Mouse (Mus musculus) heart, postnatal 0 days (tissue): ENCODE results near the gene Baz2b. TPM values are rescaled to one million over a fixed set of nuclear protein-coding genes. Genes with fewer than 3 reads are reported as not detected.

Experiments
- ATAC-seq: fragments of 200-750 bp; cut with Nextera tagmentation; 2 replicates; pipeline ENCODE4 v1.8.0; 2017; ENCODE audit warnings: low read depth, moderate number of reproducible peaks, moderate library complexity; ENCODE audit not compliant: insufficient read depth
- DNase-seq: peaks from one replicate; pipeline ENCODE4 v3.0.0-alpha.2; 2016; ENCODE audit warnings: low spot score
- H3K27ac ChIP-seq: fragments of 300-500 bp; sonication (generic); 2 replicates; pipeline ENCODE4 v1.5.1; 2014; ENCODE audit warnings: low read depth, mild to moderate bottlenecking
- H3K27me3 ChIP-seq: fragments of 300-500 bp; sonication (generic); 2 replicates; pipeline ENCODE4 v1.6.1; 2014; ENCODE audit warnings: low read length, mixed read lengths; ENCODE audit not compliant: control insufficient read depth, insufficient read depth
- H3K36me3 ChIP-seq: fragments of 300-500 bp; sonication (generic); replicated peaks from 2 replicates; pipeline ENCODE4 v1.6.1; 2014; ENCODE audit warnings: low read length, mixed read lengths; ENCODE audit not compliant: control insufficient read depth, insufficient read depth
- H3K4me1 ChIP-seq: fragments of 300-500 bp; sonication (generic); 2 replicates; pipeline ENCODE4 v1.6.1; 2014; ENCODE audit warnings: antibody characterized with exemption; ENCODE audit not compliant: control insufficient read depth, insufficient read depth
- H3K4me2 ChIP-seq: fragments of 300-500 bp; sonication (generic); 2 replicates; pipeline ENCODE4 v1.6.1; 2014; ENCODE audit warnings: low read depth, mild to moderate bottlenecking, low read length, moderate library complexity
- H3K4me3 ChIP-seq: fragments of 300-500 bp; sonication (generic); 2 replicates; pipeline ENCODE4 v1.5.1; 2014; ENCODE audit warnings: low read depth, low read length
- H3K9ac ChIP-seq: fragments of 300-500 bp; sonication (generic); replicated peaks from 2 replicates; pipeline ENCODE4 v1.6.1; 2014; ENCODE audit warnings: low read depth, low read length, mixed read lengths
- H3K9me3 ChIP-seq: fragments of 300-500 bp; sonication (generic); replicated peaks from 2 replicates; pipeline ENCODE4 v1.6.1; 2016; ENCODE audit warnings: low read length; ENCODE audit not compliant: control insufficient read depth
- CTCF ChIP-seq: IDR thresholded peaks from 2 replicates; pipeline ENCODE4 v1.5.1; 2016; ENCODE audit warnings: antibody characterized with exemption, control low read depth, low read depth
- EP300 ChIP-seq: IDR thresholded peaks from 2 replicates; pipeline ENCODE4 v1.6.1; 2016; ENCODE audit warnings: antibody characterized with exemption, low read depth
- WGBS: fragments of 180-500 bp; shearing (Covaris S2); extraction: QIAGEN DNeasy Blood & Tissue Kit; methylation state at CpG from one replicate; pipeline ENCODE4 v1.1.7; 2014; 5-methylcytosine and 5-hydroxymethylcytosine counted together
- polyA plus RNA-seq: library from polyadenylated mRNA; unstranded; fragments of >200 nt; fragmentation: Nextera tagmentation; extraction: Ambion mirVana; gene quantifications from 2 replicates; pipeline ENCODE4 v1.2.1, GENCODE M21; 2015
- total RNA-seq: library from RNA; depleted of rRNA; stranded (reverse); fragments of >200 nt; gene quantifications from 2 replicates; pipeline ENCODE4 v1.2.3, GENCODE M21; 2014; ENCODE audit warnings: low replicate concordance

Gene Baz2b
- total and polyA plus RNA-seq, 2 experiments from 2014 or later, result 40.3 to 46.2 TPM

DNA sequence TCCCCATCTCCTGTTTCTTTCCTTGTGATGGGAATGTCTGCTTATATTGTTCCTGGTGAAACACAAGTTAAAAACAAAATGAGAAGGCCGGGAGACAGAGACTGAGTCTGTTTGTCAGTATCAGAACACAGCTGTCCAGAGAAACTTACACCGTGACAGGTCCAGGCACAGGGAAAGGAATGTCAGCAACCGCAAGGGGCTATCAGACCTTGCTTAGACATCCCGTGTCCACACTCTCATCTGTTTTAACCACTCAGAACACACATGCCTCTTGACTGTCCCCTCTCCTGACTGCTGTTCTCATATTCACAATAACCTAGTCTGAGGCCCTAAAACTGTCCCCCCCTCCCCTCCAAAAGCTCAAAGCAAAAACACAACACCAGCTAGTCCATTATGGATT lies 247.1 kb downstream of the Baz2b start:
- peak overlapping the region; percentile 51 for H3K27ac ChIP-seq
- no peak overlapping the region for H3K9ac ChIP-seq
- no peaks in the 10 kb centered on the region for H3K9me3 ChIP-seq
- H3K4me1 ChIP-seq, result peaks cover 27% of the 10 kb centered on the region
- H3K27me3 ChIP-seq, result no peaks in the 10 kb centered on the region
- no peak for TF ChIP-seq EP300
- ATAC-seq (0 out of 2 replicates have a peak, but pooled peaks have one; percentile 33), DNase-seq (no peak)
- peaks cover 31% of the 10 kb centered on the region for H3K36me3 ChIP-seq
- H3K4me3 ChIP-seq, result no peak overlapping the region
- no peak overlapping the region for H3K4me2 ChIP-seq
- 34% methylated on average over 4 of the region's 4 CpGs for WGBS

GRCm38 (mm10) chr2:59960495-59960772 lies 249.2 kb downstream of the Baz2b start:
- 66% methylated on average over 2 of the region's 2 CpGs for WGBS
- H3K36me3 ChIP-seq, result peaks cover 34% of the 10 kb centered on the region

DNA sequence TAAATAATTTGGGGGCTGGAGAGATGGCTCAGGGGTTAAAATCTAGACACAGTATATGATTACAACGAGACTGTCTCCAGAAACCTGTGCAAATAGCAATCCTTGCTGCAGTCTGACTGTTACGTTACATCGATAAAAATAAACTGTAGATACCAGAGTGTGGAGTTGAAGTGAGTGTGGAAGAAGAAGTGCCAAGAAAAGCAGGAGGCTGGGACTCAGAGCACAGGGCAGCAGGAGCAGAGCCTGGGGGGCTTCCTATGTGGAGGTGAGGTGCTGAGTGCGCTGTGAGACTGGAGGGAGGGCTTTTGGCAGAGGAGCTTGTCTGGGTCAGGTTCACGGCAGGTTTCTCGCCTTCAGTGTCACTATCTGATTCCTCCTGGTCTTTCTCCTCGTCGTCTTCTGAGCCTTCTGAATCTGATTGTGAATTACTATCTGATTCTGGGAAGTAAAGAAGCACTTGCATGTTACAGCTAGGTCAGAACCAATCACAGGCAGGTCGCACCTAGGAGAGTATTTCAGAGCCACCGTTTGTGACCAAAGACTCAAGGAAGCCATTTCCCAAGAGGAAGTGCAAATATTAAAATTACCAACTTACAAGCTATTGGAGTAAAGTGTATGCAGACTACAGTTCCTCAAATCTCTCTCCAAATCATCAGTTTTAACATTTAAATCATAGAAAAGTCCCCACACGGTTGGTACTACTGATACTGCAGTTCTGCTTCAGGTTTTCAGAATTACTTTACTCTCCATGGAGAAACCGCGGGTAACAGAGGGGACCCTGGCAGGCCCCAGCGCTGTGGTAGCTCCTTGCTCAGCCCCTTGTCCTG lies 249.8 kb downstream of the Baz2b start:
- H3K27ac ChIP-seq, result peak overlapping the region; percentile 62
- H3K4me2 ChIP-seq, result peak overlapping the region; percentile 41
- peaks cover 24% of the 10 kb centered on the region for H3K4me1 ChIP-seq
- H3K9ac ChIP-seq, result no peak overlapping the region
- ATAC-seq (peak; percentile 74), DNase-seq (peak; percentile 84)
- H3K36me3 ChIP-seq, result peaks cover 34% of the 10 kb centered on the region
- no peaks in the 10 kb centered on the region for H3K27me3 ChIP-seq
- WGBS, result 41% methylated on average over 14 of the region's 14 CpGs
- H3K9me3 ChIP-seq, result no peaks in the 10 kb centered on the region
- no peak for TF ChIP-seq EP300
- TF ChIP-seq CTCF, result no peak
- H3K4me3 ChIP-seq, result 0 out of 2 replicates have a peak overlapping the region, but pooled peaks have one; percentile 12

More at GRCm38 (mm10) chr2:59960495-59960772, 249.2 kb downstream of the Baz2b start:
- no peak overlapping the region for H3K4me3 ChIP-seq
- TF ChIP-seq CTCF (no peak), EP300 (no peak)
- H3K4me1 ChIP-seq, result peaks cover 27% of the 10 kb centered on the region
- no peak overlapping the region for H3K4me2 ChIP-seq
- ATAC-seq (no peak), DNase-seq (no peak)
- H3K9me3 ChIP-seq, result no peaks in the 10 kb centered on the region
- H3K9ac ChIP-seq, result no peak overlapping the region
- H3K27ac ChIP-seq, result peak overlapping the region; percentile 62
- H3K27me3 ChIP-seq, result no peaks in the 10 kb centered on the region

DNA sequence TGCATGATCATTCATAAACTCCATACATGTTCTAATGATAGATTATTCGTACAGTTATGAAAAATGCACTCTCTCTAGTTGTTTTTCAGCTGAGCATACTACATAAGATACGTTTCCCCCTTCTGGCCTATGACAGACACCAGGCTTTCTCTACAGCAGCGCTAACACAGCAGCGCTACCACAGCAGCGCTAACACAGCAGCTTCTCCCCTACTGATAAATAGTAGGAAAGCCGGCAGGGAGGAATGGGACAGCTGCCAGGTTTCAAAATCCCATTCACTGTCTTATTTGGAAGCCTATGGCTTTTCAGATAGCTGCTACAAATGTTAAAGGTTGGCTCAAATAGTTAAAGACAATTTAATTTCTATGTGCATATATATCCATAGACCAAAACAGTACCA lies 251.1 kb downstream of the Baz2b start:
- Histone ChIP-seq H3K27me3 (no peaks in the 10 kb centered on the region), H3K4me3 (no peak overlapping the region), H3K4me1 (peaks cover 30% of the 10 kb centered on the region), H3K4me2 (peak overlapping the region; percentile 27; the same call in 1 of the 2 replicates), H3K9ac (no peak overlapping the region), H3K27ac (peak overlapping the region; percentile 53), H3K36me3 (peaks cover 34% of the 10 kb centered on the region), H3K9me3 (no peaks in the 10 kb centered on the region)
- TF ChIP-seq CTCF (0 out of 2 replicates have a peak, but pooled peaks have one; percentile 1), EP300 (no peak)
- DNase-seq (peak; percentile 72), ATAC-seq (peak; percentile 44; the same call in 1 of the 2 replicates)
- WGBS, result 19% methylated on average over 6 of the region's 6 CpGs

GRCm38 (mm10) chr2:59955916-59956315 lies 253.7 kb downstream of the Baz2b start:
- WGBS, result 64% methylated on average over 7 of the region's 7 CpGs
- H3K9ac ChIP-seq, result no peak overlapping the region
- TF ChIP-seq CTCF, result peak; percentile 15; the same call in 1 of the 2 replicates
- no peak for TF ChIP-seq EP300

More at GRCm38 (mm10) chr2:59955916-59956315, 253.7 kb downstream of the Baz2b start:
- H3K9me3 ChIP-seq, result no peaks in the 10 kb centered on the region
- no peak overlapping the region for H3K27ac ChIP-seq
- no peak for ATAC-seq
- no peak overlapping the region for H3K4me2 ChIP-seq
- H3K4me3 ChIP-seq, result no peak overlapping the region
- H3K27me3 ChIP-seq, result no peaks in the 10 kb centered on the region
- H3K4me1 ChIP-seq, result peaks cover 26% of the 10 kb centered on the region
- H3K36me3 ChIP-seq, result peaks cover 29% of the 10 kb centered on the region; the same call in 1 of the 2 replicates
- no peak for DNase-seq
